Mouse (Mus musculus): ENCODE measurements around the gene Itga5. TPM values are rescaled to one million over a fixed set of nuclear protein-coding genes. Genes with fewer than 3 reads are reported as not detected.

Itga5 gene
- polyA plus RNA-seq, 1 experiment from 2014 or later = 55.2 TPM

GRCm38 (mm10) chr15:103295851-103296250 lies 70.7 kb downstream of the Itga5 start:
- Histone ChIP-seq H3K4me3 (no peak overlapping the region), H3K4me2 (replicated peaks) (peak overlapping the region; percentile 25), H3K27me3 (no peaks in the 10 kb centered on the region), H3K9me3 (no peaks in the 10 kb centered on the region), H3K27ac (peak overlapping the region; percentile 94), H3K36me3 (peaks cover 59% of the 10 kb centered on the region), H3K4me1 (peaks cover 85% of the 10 kb centered on the region), H3K9ac (0 out of 2 replicates have a peak overlapping the region, but pooled peaks have one; percentile 43)
- 4% methylated on average over 5 of the region's 5 CpGs for WGBS
- ATAC-seq (ENCODE audit: low FRiP score, low read depth) = peak; percentile 9; the same call in 1 of the 2 replicates

- peak overlapping the region; percentile 61; the same call in 1 of the 2 replicates for H3K27ac ChIP-seq
- no peak overlapping the region for H3K4me2 ChIP-seq (replicated peaks)
- H3K4me3 ChIP-seq = no peak overlapping the region
- peaks cover 65% of the 10 kb centered on the region for H3K36me3 ChIP-seq
- H3K9ac ChIP-seq = no peak overlapping the region
- ATAC-seq (ENCODE audit: low FRiP score, low read depth) = no peak
- peaks cover 84% of the 10 kb centered on the region for H3K4me1 ChIP-seq
- no peaks in the 10 kb centered on the region for H3K27me3 ChIP-seq
- 25% methylated on average over 2 of the region's 2 CpGs for WGBS
- H3K9me3 ChIP-seq = no peaks in the 10 kb centered on the region
Observed at GRCm38 (mm10) chr15:103294649-103295048, 71.9 kb downstream of the Itga5 start.

Small RNAs within 50 kb of the gene (microRNA-seq; reads per million reads assigned to microRNA genes)
- gene Mir6963 = not detected

Other genes starting within 250 kb of the Itga5 start
- gene Smug1, start 199.7 kb downstream of the Itga5 start, polyA plus RNA-seq (2015; fragmentation: Nextera tagmentation; extraction: Ambion mirVana) = 15.6 and 16.7 TPM in 2 replicates
- 153 and 166 TPM in 2 replicates for gene Cbx5, start 126.9 kb downstream of the Itga5 start, polyA plus RNA-seq (2015; fragmentation: Nextera tagmentation; extraction: Ambion mirVana)
- gene Hnrnpa1, start 126.3 kb downstream of the Itga5 start, polyA plus RNA-seq (2015; fragmentation: Nextera tagmentation; extraction: Ambion mirVana) = 1,120 and 1,163 TPM in 2 replicates
- gene Nfe2, start 108.4 kb downstream of the Itga5 start, polyA plus RNA-seq (2015; fragmentation: Nextera tagmentation; extraction: Ambion mirVana) = 2.8 and 3.8 TPM in 2 replicates
- 283 TPM in 2 replicates for gene Copz1, start 94.0 kb downstream of the Itga5 start, polyA plus RNA-seq (2015; fragmentation: Nextera tagmentation; extraction: Ambion mirVana)
- gene Gpr84, start 56.2 kb downstream of the Itga5 start, polyA plus RNA-seq (2015; fragmentation: Nextera tagmentation; extraction: Ambion mirVana) = 0.34 and 0.41 TPM in 2 replicates
- gene Zfp385a, start 26.7 kb downstream of the Itga5 start, polyA plus RNA-seq (2015; fragmentation: Nextera tagmentation; extraction: Ambion mirVana) = 11.7 and 13.1 TPM in 2 replicates
- not detected in 2 replicates for gene Gtsf1, start 63.7 kb upstream of the Itga5 start, polyA plus RNA-seq (2015; fragmentation: Nextera tagmentation; extraction: Ambion mirVana)
- gene Gtsf2, start 81.7 kb upstream of the Itga5 start, polyA plus RNA-seq (2015; fragmentation: Nextera tagmentation; extraction: Ambion mirVana) = not detected in 2 replicates
- gene Nckap1l, start 87.0 kb upstream of the Itga5 start, polyA plus RNA-seq (2015; fragmentation: Nextera tagmentation; extraction: Ambion mirVana) = 2.2 and 2.3 TPM in 2 replicates
- 4.8 TPM in 2 replicates for gene Pde1b, start 136.3 kb upstream of the Itga5 start, polyA plus RNA-seq (2015; fragmentation: Nextera tagmentation; extraction: Ambion mirVana)
- 7.6 and 8.7 TPM in 2 replicates for gene Ppp1r1a, start 171.2 kb upstream of the Itga5 start, polyA plus RNA-seq (2015; fragmentation: Nextera tagmentation; extraction: Ambion mirVana)
- gene Glycam1, start 198.3 kb upstream of the Itga5 start, polyA plus RNA-seq (2015; fragmentation: Nextera tagmentation; extraction: Ambion mirVana) = not detected in 2 replicates